Mouse (Mus musculus) ovary, adult 10 weeks (tissue): ENCODE data around the gene Ly6g6c. TPM values are rescaled to one million over a fixed set of nuclear protein-coding genes. Genes with fewer than 3 reads are reported as not detected.

Source experiments
- polyA plus RNA-seq: library from polyadenylated mRNA; stranded (reverse); fragments of 350-450 nt; fragmentation: Illumina TruSeq; extraction: RNeasy Lipid Tissue Mini Kit (QIAGEN cat#74804); gene quantifications from one replicate; pipeline ENCODE4 v1.2.3, GENCODE M21; 2014

Gene Ly6g6c
- polyA plus RNA-seq, 1 experiment from 2014 or later = not detected

Other genes starting within 250 kb of the Ly6g6c start
- gene Stk19, start 228.4 kb upstream of the Ly6g6c start, polyA plus RNA-seq = 4.4 TPM
- gene Dxo, start 228.4 kb upstream of the Ly6g6c start, polyA plus RNA-seq = 1.9 TPM
- 2.9 TPM for gene Skiv2l, start 215.2 kb upstream of the Ly6g6c start, polyA plus RNA-seq
- 1.8 TPM for gene Nelfe, start 215.0 kb upstream of the Ly6g6c start, polyA plus RNA-seq
- not detected for gene Cfb, start 202.9 kb upstream of the Ly6g6c start, polyA plus RNA-seq
- gene Zbtb12, start 185.9 kb upstream of the Ly6g6c start, polyA plus RNA-seq = 10.8 TPM
- 1.0 TPM for gene Gm20547, start 183.3 kb upstream of the Ly6g6c start, polyA plus RNA-seq
- 11.5 TPM for gene C2, start 167.1 kb upstream of the Ly6g6c start, polyA plus RNA-seq
- gene Ehmt2, start 166.9 kb upstream of the Ly6g6c start, polyA plus RNA-seq = 9.4 TPM
- gene Slc44a4, start 150.9 kb upstream of the Ly6g6c start, polyA plus RNA-seq = 0.20 TPM
- 1.8 TPM for gene Neu1, start 134.1 kb upstream of the Ly6g6c start, polyA plus RNA-seq
- 16.9 TPM for gene Hspa1b, start 106.2 kb upstream of the Ly6g6c start, polyA plus RNA-seq
- gene Gm20481, start 95.5 kb upstream of the Ly6g6c start, polyA plus RNA-seq = not detected
- 8.2 TPM for gene Hspa1a, start 93.2 kb upstream of the Ly6g6c start, polyA plus RNA-seq
- gene Hspa1l, start 92.7 kb upstream of the Ly6g6c start, polyA plus RNA-seq = not detected
- gene Lsm2, start 83.5 kb upstream of the Ly6g6c start, polyA plus RNA-seq = 19.2 TPM
- gene Vars, start 64.4 kb upstream of the Ly6g6c start, polyA plus RNA-seq = 6.0 TPM
- not detected for gene Vwa7, start 48.8 kb upstream of the Ly6g6c start, polyA plus RNA-seq
- gene Sapcd1, start 37.4 kb upstream of the Ly6g6c start, polyA plus RNA-seq = not detected
- 0.68 TPM for gene Msh5, start 18.6 kb upstream of the Ly6g6c start, polyA plus RNA-seq
- 25.1 TPM for gene Clic1, start 15.4 kb upstream of the Ly6g6c start, polyA plus RNA-seq
- 2.7 TPM for gene Ddah2, start 6.4 kb upstream of the Ly6g6c start, polyA plus RNA-seq
- gene Mpig6b, start 796 bp downstream of the Ly6g6c start, polyA plus RNA-seq = 0.20 TPM
- not detected for gene Ly6g6e, start 11.5 kb downstream of the Ly6g6c start, polyA plus RNA-seq
- not detected for gene Ly6g6d, start 12.7 kb downstream of the Ly6g6c start, polyA plus RNA-seq
- not detected for gene Ly6g6f, start 20.2 kb downstream of the Ly6g6c start, polyA plus RNA-seq
- 3.5 TPM for gene Abhd16a, start 23.9 kb downstream of the Ly6g6c start, polyA plus RNA-seq
- gene Ly6g5c, start 42.9 kb downstream of the Ly6g6c start, polyA plus RNA-seq = not detected
- not detected for gene Ly6g5b, start 50.0 kb downstream of the Ly6g6c start, polyA plus RNA-seq
- 0.91 TPM for gene Gpank1, start 56.1 kb downstream of the Ly6g6c start, polyA plus RNA-seq
- 117 TPM for gene Csnk2b, start 56.7 kb downstream of the Ly6g6c start, polyA plus RNA-seq
- gene D17H6S53E, start 61.0 kb downstream of the Ly6g6c start, polyA plus RNA-seq = 0.83 TPM
- gene Apom, start 66.7 kb downstream of the Ly6g6c start, polyA plus RNA-seq = not detected
- 9.7 TPM for gene Bag6, start 69.8 kb downstream of the Ly6g6c start, polyA plus RNA-seq
- gene Prrc2a, start 99.5 kb downstream of the Ly6g6c start, polyA plus RNA-seq = 10.0 TPM
- gene Aif1, start 110.7 kb downstream of the Ly6g6c start, polyA plus RNA-seq = 5.8 TPM
- gene Lst1, start 123.1 kb downstream of the Ly6g6c start, polyA plus RNA-seq = not detected
- not detected for gene Ltb, start 129.1 kb downstream of the Ly6g6c start, polyA plus RNA-seq
- gene Tnf, start 136.6 kb downstream of the Ly6g6c start, polyA plus RNA-seq = not detected
- gene Lta, start 140.0 kb downstream of the Ly6g6c start, polyA plus RNA-seq = not detected
- gene Gm16181, start 155.4 kb downstream of the Ly6g6c start, polyA plus RNA-seq = not detected
- gene Atp6v1g2, start 168.3 kb downstream of the Ly6g6c start, polyA plus RNA-seq = 5.4 TPM
- gene Nfkbil1, start 170.4 kb downstream of the Ly6g6c start, polyA plus RNA-seq = not detected
- 7.3 TPM for gene Ddx39b, start 176.4 kb downstream of the Ly6g6c start, polyA plus RNA-seq
- gene H2-D1, start 197.3 kb downstream of the Ly6g6c start, polyA plus RNA-seq = 26.9 TPM